Mouse (Mus musculus) kidney, postnatal 0 days (tissue): ENCODE measurements around the gene Fkbp4. TPM values are rescaled to one million over a fixed set of nuclear protein-coding genes. Genes with fewer than 3 reads are reported as not detected.

Source experiments
- ATAC-seq: fragments of 200-750 bp; cut with Nextera tagmentation; replicated peaks from 2 replicates; pipeline ENCODE4 v1.8.0; 2017; ENCODE audit warnings: low read depth, moderate number of reproducible peaks, moderate TSS enrichment, moderate library complexity; ENCODE audit not compliant: low FRiP score
- DNase-seq: peaks from one replicate; pipeline ENCODE4 v3.0.0-alpha.2; 2016; ENCODE audit warnings: low spot score
- H3K27ac ChIP-seq: fragments of 300-500 bp; sonication (generic); 2 replicates; pipeline ENCODE4 v1.5.1; 2014; ENCODE audit warnings: mild to moderate bottlenecking
- H3K27me3 ChIP-seq: fragments of 300-500 bp; sonication (generic); 2 replicates; pipeline ENCODE4 v1.6.1; 2014; ENCODE audit warnings: low read length, mixed read lengths; ENCODE audit not compliant: insufficient read depth
- H3K36me3 ChIP-seq: fragments of 300-500 bp; sonication (generic); 2 replicates; pipeline ENCODE4 v1.6.1; 2014; ENCODE audit warnings: low read length, mixed read lengths; ENCODE audit not compliant: insufficient read depth
- H3K4me1 ChIP-seq: fragments of 300-500 bp; sonication (generic); replicated peaks from 2 replicates; pipeline ENCODE4 v1.6.1; 2014; ENCODE audit warnings: antibody characterized with exemption, low read length, mixed read lengths; ENCODE audit not compliant: insufficient read depth
- H3K4me2 ChIP-seq: fragments of 300-500 bp; sonication (generic); 2 replicates; pipeline ENCODE4 v1.6.1; 2014; ENCODE audit warnings: mild to moderate bottlenecking, low read length, moderate library complexity, mixed read lengths
- H3K4me3 ChIP-seq: fragments of 300-500 bp; sonication (generic); replicated peaks from 2 replicates; pipeline ENCODE4 v1.5.1; 2014; ENCODE audit warnings: low read depth, low read length
- H3K9ac ChIP-seq: fragments of 300-500 bp; sonication (generic); 2 replicates; pipeline ENCODE4 v1.6.1; 2014; ENCODE audit warnings: low read depth, low read length
- H3K9me3 ChIP-seq: fragments of 300-500 bp; sonication (generic); replicated peaks from 2 replicates; pipeline ENCODE4 v1.6.1; 2016; ENCODE audit warnings: low read length, inconsistent platforms, mixed read lengths
- CTCF ChIP-seq: IDR thresholded peaks from 2 replicates; pipeline ENCODE4 v1.5.1; 2016; ENCODE audit warnings: antibody characterized with exemption, low read depth, mild to moderate bottlenecking, moderate library complexity
- WGBS: fragments of 180-500 bp; shearing (Covaris S2); extraction: QIAGEN DNeasy Blood & Tissue Kit; methylation state at CpG from one replicate; pipeline ENCODE4 v1.1.7; 2014; 5-methylcytosine and 5-hydroxymethylcytosine counted together
- polyA plus RNA-seq: library from polyadenylated mRNA; unstranded; fragments of >200 nt; fragmentation: Nextera tagmentation; extraction: Ambion mirVana; gene quantifications from 2 replicates; pipeline ENCODE4 v1.2.1, GENCODE M21; 2015

Fkbp4 gene
- polyA plus RNA-seq, 1 experiment from 2014 or later = 286 TPM

- Histone ChIP-seq H3K4me2 (no peak overlapping the region), H3K27me3 (no peaks in the 10 kb centered on the region), H3K36me3 (peaks cover 37% of the 10 kb centered on the region), H3K9me3 (no peaks in the 10 kb centered on the region), H3K4me1 (no peaks in the 10 kb centered on the region), H3K4me3 (no peak overlapping the region), H3K9ac (no peak overlapping the region), H3K27ac (no peak overlapping the region)
- 97% methylated on average over 13 of the region's 13 CpGs for WGBS
- no peak for ATAC-seq
- no peak for TF ChIP-seq CTCF
- no peak for DNase-seq
Measured at GRCm38 (mm10) chr6:128410305-128410704, 28.2 kb downstream of the Fkbp4 start.

DNA sequence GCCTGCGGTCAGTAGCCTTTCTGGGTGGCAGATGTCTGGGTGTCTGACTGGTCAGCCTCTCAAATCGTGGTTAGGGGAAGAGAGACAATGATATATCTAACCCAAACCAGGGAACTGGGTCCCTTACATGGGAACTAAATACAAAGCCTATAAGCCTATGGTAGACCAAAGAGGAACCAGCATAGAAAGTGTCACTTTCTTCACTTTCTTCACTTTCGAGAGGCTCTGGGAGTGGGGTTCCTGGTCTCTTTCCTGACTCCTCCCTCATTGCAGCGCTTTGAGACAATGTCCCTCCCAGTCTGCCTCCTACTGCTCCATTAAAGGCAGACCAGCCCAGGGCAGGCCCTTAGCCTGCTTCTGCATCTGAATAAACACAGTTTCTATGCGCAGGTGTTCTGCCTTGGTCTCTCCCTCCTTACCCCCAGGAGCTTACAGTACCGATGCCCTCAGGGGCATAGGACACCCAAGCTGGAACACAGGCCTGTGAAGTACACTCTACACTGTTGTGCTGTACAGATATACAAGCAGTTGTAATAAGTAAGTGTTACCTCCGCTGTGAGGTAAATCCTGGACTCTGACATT, 29.8 kb downstream of the Fkbp4 start:
- no peak overlapping the region for H3K27ac ChIP-seq
- ATAC-seq = peak; percentile 33; the same call in 1 of the 2 replicates
- no peaks in the 10 kb centered on the region for H3K9me3 ChIP-seq
- H3K9ac ChIP-seq = no peak overlapping the region
- no peak overlapping the region for H3K4me3 ChIP-seq
- no peaks in the 10 kb centered on the region for H3K27me3 ChIP-seq
- DNase-seq = no peak
- H3K4me1 ChIP-seq = no peaks in the 10 kb centered on the region
- H3K4me2 ChIP-seq = no peak overlapping the region
- no peak for TF ChIP-seq CTCF
- H3K36me3 ChIP-seq = peaks cover 37% of the 10 kb centered on the region
- WGBS = 80% methylated on average over 7 of the region's 7 CpGs

DNA sequence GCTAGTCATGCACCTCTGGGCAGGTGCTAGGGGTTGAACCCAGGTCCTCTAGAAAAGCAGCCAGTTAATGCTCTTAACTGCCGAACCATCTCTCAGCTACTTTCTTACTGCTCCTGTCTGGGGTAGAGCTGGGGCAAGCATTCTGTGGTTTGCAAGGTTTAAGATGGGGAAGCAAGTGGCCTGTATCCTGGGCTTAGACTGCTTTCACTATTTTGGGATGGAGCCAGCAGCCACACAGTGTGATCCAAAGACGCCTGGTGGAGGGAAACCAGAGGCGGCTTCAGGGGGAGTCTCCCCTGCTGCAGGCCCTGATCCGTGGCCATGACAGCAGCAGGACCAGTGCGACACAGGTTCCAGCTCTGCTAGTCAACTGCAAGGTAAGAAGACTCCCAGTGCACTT, 33.8 kb downstream of the Fkbp4 start:
- Histone ChIP-seq H3K36me3 (peaks cover 21% of the 10 kb centered on the region), H3K4me1 (0 out of 2 replicates have a peak, but pooled peaks cover 9% of the 10 kb centered on the region), H3K4me3 (no peak overlapping the region), H3K9me3 (no peaks in the 10 kb centered on the region), H3K4me2 (no peak overlapping the region), H3K27me3 (no peaks in the 10 kb centered on the region), H3K27ac (no peak overlapping the region), H3K9ac (no peak overlapping the region)
- TF ChIP-seq CTCF = no peak
- DNase-seq = peak; percentile 9
- no peak for ATAC-seq
- WGBS = 49% methylated on average over 5 of the region's 5 CpGs

GRCm38 (mm10) chr6:128399421-128400185, 38.9 kb downstream of the Fkbp4 start:
- peak; percentile 76 for ATAC-seq
- Histone ChIP-seq H3K27ac (peak overlapping the region; percentile 71), H3K4me2 (peak overlapping the region; percentile 53), H3K27me3 (no peaks in the 10 kb centered on the region), H3K4me3 (peak overlapping the region; percentile 30), H3K9ac (peak overlapping the region; percentile 31), H3K9me3 (no peaks in the 10 kb centered on the region), H3K36me3 (no peaks in the 10 kb centered on the region), H3K4me1 (0 out of 2 replicates have a peak, but pooled peaks cover 9% of the 10 kb centered on the region)
- WGBS = 13% methylated on average over 13 of the region's 21 CpGs
- peak; percentile 89 for DNase-seq
- no peak for TF ChIP-seq CTCF

- no peak for TF ChIP-seq CTCF
- Histone ChIP-seq H3K9ac (peak within 1 kb of the TSS; percentile 31), H3K4me3 (peak within 1 kb of the TSS; percentile 30), H3K4me1 (0 out of 2 replicates have a peak, but pooled peaks cover 9% of the 10 kb centered on the region), H3K27ac (peak within 1 kb of the TSS; percentile 71), H3K4me2 (peak within 1 kb of the TSS; percentile 53), H3K36me3 (no peaks in the 10 kb centered on the region), H3K27me3 (no peaks in the 10 kb centered on the region), H3K9me3 (no peaks in the 10 kb centered on the region)
- ATAC-seq = no peak
- 48% methylated on average over 3 of the region's 3 CpGs for WGBS
- no peak for DNase-seq
Measured at GRCm38 (mm10) chr6:128398996-128399395, 39.5 kb downstream of the Fkbp4 start, which contains the start of gene Nrip2. Nrip2 (plus strand) TSS chr6:128399296.

DNA sequence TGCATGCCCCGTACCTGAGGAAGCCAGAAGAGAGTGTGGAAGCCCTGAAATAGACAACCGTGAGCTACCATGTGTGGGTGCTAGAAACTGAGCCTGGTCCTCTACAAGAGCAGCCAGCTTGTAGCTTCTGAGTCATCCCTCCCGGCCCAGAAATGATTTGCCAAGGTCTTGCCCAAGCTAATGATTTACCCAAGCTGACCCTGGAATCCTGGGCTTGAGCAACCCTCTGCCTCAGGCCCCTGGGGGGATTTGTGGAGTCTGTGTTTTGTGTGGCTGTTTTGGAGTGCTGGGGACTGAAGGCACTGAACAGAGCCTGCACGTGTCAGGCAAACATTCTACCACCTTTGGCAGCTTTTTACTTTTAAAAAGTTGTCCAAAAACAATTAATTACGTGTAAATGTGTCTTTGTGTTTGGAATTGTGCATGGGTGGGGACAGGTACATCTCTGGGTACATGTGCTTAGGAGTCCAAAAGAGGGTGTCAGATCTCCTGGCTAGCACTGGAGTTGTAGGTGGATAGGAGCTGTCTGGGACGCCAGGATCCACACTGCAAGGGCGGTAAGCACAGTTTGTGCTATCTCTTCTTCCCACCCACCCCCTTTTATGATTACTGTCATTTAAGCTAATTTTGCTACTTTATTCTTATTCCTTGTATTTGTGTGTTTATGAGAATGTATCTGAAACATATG, 40.8 kb downstream of the Fkbp4 start:
- no peak for TF ChIP-seq CTCF
- H3K9ac ChIP-seq = no peak overlapping the region
- no peak overlapping the region; the same call in 1 of the 2 replicates for H3K27ac ChIP-seq
- peak; percentile 39 for DNase-seq
- ATAC-seq = peak; percentile 50
- H3K4me3 ChIP-seq = no peak overlapping the region
- no peak overlapping the region for H3K4me2 ChIP-seq
- 68% methylated on average over 7 of the region's 7 CpGs for WGBS
- no peaks in the 10 kb centered on the region for H3K27me3 ChIP-seq
- H3K4me1 ChIP-seq = 0 out of 2 replicates have a peak, but pooled peaks cover 9% of the 10 kb centered on the region
- H3K9me3 ChIP-seq = no peaks in the 10 kb centered on the region
- H3K36me3 ChIP-seq = no peaks in the 10 kb centered on the region
